Mouse (Mus musculus): ENCODE measurements at regions not wholly inside any gene's neighbourhood (a gene's known extent, or its start where the extent isn't known, plus 50 kb on each side); places are given as distances from the start of the nearest gene placed in this dataset.

DNA sequence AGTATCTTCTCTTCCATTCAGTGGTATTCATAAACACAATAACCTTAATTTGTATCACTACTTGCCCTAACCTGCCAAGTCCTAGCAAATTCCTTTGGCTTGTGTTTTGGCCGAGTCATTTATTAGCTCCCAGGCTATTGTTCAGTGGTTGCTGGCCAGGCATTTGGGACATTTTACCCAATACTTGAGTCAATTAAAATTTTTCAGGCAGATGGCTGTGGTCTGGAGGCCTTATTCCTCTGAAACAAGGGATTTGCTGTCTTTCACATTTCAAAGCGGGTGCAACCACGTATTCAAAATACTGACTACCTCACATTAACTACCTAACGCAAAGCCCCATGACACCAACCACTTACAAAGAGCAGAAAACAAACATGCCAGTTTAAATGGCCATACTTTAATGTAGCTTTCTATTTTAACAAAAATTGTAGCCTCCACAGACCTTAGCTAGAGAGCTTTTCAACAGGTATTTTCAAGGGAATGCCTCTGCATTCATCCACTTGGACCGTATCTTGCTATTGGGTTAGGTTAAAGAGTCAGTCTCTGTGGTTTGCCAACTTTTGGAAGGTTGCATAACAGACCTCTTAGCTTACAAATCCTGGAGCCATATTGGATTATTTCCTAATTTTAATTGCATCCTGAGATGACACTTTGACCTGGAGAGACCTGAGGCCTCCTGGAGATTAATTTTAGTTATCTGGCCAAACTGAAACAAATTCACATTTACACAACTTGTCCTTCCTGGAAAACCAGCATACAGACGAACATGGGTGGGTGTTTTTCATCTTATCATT, 224.7 kb upstream of the Fam241a start:
- intact Hi-C loops (cut with DNase I), result no loop called here
- H3K27ac ChIP-seq, result no peak overlapping the region
- no peak for TF ChIP-seq CTCF (IDR thresholded peaks at IDR 0.05)
- DNase-seq, result no peak
- H3K4me3 ChIP-seq, result no peak overlapping the region

DNA sequence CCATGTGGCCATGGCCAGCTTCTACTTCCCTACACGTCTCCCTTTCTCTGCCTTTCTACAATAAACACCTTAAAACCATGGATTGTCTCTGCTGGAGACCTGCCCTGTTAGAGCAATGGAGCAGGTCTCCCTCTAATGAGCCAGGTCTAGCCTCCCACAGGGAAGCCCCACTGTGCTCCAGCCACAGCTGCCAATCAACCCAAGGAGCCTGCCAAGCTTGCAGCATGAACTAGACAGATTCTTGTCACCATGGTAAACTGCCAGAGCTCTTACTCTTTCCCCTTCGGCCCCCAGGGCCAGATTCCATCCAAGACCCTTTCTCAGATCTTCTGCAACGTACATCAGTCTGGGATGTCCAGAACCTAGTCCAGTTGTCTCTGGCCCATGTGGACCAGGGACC, 217.1 kb upstream of the Fam241a start:
- TF ChIP-seq CTCF (IDR thresholded peaks at IDR 0.05), result no peak
- Histone ChIP-seq H3K4me3 (no peak overlapping the region), H3K27ac (no peak overlapping the region)
- no peak for DNase-seq
- intact Hi-C loops (cut with DNase I), result no loop called here

DNA sequence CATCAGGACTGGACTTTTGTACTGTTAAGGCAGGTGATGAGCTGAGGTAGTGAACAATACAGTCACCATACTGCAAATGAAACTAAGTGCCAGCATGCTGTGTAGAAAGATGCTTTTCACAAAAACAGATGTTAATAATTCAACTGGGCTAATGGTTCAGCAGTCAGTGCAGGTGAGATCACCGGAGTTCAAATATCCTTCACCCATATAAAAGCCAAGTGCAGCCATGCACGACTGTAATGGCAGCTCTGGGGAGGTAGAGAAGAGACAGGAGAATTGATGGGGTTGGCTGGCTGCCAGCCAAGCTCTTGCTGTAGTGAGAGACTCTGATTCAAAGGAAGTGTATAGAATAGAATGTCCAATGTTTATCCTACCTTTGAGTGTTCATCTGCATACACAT, 214.3 kb upstream of the Fam241a start:
- DNase-seq, result no peak

DNA sequence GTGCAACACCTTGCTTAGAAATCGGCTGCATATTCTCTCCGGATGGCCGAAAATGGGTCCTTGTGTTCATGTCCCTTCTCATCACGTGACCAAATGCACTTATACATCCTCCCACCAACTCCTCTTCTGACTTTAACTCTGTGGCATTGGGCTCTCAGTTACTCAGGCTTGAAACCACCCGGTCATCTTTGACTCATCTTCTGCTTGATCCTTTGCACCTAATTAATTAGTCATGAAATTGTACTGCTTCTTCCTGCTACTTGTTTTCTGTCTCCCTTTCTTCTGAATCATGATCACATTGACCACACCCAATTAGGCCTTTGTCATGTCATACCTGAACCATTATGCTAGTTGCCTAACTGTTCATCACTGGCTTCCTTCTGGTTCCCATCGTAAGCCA, 208.4 kb upstream of the Fam241a start:
- intact Hi-C loops (cut with DNase I), result no loop called here
- DNase-seq, result no peak
- no peak for TF ChIP-seq CTCF (IDR thresholded peaks at IDR 0.05)
- H3K27ac ChIP-seq, result no peak overlapping the region
- H3K4me3 ChIP-seq, result no peak overlapping the region

More for the DNA sequence above, 214.3 kb upstream of the Fam241a start:
- Histone ChIP-seq H3K27ac (no peak overlapping the region), H3K4me3 (no peak overlapping the region)
- no peak for TF ChIP-seq CTCF (IDR thresholded peaks at IDR 0.05)
- intact Hi-C loops (cut with DNase I), result no loop called here

DNA sequence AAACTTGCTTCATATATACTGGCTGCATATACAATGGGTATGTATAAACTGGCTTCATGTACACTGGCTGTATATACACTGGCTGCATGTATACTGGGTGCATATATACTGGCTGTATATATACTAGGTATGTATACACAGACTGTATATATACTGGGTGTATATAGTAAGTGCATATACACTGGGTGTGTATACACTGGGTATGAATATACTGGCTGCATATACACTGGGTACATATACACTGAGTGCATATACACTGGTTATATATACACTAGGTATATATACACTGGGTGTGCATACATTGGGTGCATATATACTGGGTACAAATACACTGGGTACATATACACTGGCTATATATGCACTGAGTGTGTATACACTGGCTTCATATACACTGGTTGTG, 196.9 kb upstream of the Fam241a start:
- DNase-seq, result no peak
- Histone ChIP-seq H3K4me3 (no peak overlapping the region), H3K27ac (no peak overlapping the region)
- TF ChIP-seq CTCF (IDR thresholded peaks at IDR 0.05), result no peak
- intact Hi-C loops (cut with DNase I), result no loop called here

DNA sequence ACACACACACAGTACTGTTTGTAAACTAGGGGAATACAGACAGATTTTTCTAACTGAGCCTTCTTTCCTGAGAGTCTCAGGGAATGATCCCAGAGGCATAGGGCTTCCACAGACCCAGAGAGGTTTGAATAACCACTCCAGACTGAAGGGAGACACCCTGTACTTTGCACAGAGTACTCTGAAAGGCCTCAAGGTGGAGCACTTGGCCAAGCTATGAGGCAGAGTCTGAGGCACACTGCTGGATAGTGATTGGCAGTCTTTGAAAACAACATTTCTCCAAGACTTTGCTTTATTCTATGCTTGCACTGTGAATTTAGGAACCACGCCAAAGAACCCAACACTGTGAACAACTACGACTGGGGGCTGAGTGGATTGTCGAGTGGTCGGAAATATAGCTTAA, 192.1 kb upstream of the Fam241a start:
- H3K27ac ChIP-seq, result no peak overlapping the region
- no peak for DNase-seq
- TF ChIP-seq CTCF (IDR thresholded peaks at IDR 0.05), result peak; percentile 39; the same call in 1 of the 2 replicates
- H3K4me3 ChIP-seq, result no peak overlapping the region
- intact Hi-C loops (cut with DNase I), result loop anchor here (5.0 kb wide), 1 partner anchor 249 kb away; no protein-coding TSS in a partner anchor

DNA sequence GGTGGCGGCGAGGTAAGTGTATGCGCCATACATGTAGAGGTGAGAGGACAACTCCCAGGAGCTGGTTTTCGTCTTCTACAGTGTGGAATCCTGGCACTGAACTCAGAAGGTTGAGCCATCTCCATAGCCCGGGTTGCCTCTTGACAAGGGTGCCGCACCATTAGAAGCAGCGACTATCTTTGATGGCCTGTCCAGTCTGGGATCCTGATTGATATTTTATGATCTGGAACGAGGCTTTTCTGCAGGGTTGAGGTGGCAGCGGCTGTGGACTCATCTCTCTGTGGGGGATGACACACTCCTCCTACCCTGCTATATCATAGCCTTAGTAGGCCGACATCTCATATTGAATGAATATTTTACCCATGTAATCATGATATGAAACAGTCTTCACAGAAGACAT, 191.0 kb upstream of the Fam241a start:
- Histone ChIP-seq H3K27ac (no peak overlapping the region), H3K4me3 (no peak overlapping the region)
- intact Hi-C loops (cut with DNase I), result loop anchor here (5.0 kb wide), 1 partner anchor 250 kb away; no protein-coding TSS in a partner anchor
- TF ChIP-seq CTCF (IDR thresholded peaks at IDR 0.05), result no peak
- no peak for DNase-seq

DNA sequence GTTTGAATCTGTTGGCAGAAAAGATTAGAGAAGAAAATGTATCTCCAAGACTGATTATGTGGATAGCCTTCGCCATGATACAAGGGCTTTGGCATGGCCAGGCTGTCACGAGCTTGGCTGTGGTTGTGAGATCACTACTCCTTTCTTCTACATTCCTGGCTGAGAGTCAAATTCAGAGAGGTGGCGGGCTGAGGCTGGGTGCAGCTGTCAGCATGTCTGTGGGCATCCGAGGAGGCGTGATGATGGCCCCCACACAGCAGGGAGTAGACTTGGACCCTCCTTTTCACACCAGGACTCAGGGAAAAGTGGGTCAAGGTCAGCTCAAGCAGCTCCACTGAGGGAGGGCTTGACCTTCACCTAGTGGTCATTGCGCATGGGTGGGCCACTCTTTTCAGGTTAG, 186.3 kb upstream of the Fam241a start:
- no peak for DNase-seq
- H3K27ac ChIP-seq, result no peak overlapping the region
- intact Hi-C loops (cut with DNase I), result no loop called here
- TF ChIP-seq CTCF (IDR thresholded peaks at IDR 0.05), result no peak
- H3K4me3 ChIP-seq, result no peak overlapping the region

DNA sequence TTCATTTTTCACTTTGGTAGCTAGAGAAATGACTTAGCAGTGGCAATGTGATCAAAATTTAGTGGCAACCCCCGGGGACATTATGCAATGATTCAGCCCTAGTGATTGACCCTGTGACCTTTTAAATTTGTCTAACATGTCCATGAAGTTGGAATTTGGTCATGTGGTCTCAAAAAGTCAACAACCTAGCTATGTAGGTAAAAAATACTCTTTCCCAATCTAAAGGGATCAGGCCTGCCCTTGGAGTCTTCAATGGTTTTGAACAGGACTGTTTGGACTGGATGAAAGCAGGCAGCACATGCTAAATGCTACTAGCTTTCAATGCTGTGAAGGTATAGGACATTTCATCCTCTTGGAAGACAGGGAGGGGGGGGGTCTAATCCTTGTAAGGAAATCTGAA, 185.3 kb upstream of the Fam241a start:
- no peak for TF ChIP-seq CTCF (IDR thresholded peaks at IDR 0.05)
- intact Hi-C loops (cut with DNase I), result no loop called here
- Histone ChIP-seq H3K4me3 (no peak overlapping the region), H3K27ac (no peak overlapping the region)
- DNase-seq, result no peak

DNA sequence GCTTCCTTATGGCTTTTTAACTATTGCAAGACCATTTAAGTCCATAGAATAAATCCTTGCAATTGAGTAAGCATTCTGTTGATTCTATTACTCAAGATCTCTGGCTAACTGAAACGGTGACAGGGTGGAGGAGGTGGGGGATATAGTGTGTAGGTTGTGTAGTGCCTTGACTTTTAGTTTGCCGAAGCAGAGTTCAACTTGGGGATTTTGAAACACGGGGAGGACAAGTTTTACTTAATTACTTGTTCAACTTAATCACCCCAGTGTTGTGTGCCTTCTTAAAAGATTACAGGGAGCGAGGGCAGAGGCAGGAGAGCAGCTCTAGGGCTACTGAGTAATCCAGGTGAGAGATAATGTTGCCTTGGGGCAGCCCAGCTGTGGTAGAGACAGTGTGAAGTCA, 171.7 kb upstream of the Fam241a start:
- TF ChIP-seq CTCF (IDR thresholded peaks at IDR 0.05), result no peak
- intact Hi-C loops (cut with DNase I), result no loop called here
- no peak for DNase-seq
- no peak overlapping the region for H3K27ac ChIP-seq
- no peak overlapping the region for H3K4me3 ChIP-seq

DNA sequence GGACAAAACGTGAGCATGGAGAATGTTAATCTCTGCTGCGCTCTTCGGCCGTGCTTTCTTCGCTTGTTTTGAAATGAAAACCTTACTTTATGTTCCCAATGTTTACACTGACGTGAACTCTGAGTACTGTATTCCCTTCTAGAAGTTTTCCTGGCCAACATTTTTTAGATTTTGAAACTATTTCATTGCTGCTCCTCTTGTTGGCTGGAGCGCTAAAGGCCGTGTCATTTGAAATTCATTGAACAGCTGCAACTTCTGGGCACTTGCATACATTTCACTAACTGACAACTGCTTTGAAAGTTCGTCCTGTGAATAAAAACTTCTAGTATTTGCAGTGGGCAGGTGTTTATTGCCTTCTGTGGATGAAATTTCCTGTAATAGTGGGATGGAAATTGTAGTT, 157.9 kb upstream of the Fam241a start:
- intact Hi-C loops (cut with DNase I), result no loop called here
- no peak overlapping the region for H3K27ac ChIP-seq
- DNase-seq, result no peak
- TF ChIP-seq CTCF (IDR thresholded peaks at IDR 0.05), result no peak
- no peak overlapping the region for H3K4me3 ChIP-seq

DNA sequence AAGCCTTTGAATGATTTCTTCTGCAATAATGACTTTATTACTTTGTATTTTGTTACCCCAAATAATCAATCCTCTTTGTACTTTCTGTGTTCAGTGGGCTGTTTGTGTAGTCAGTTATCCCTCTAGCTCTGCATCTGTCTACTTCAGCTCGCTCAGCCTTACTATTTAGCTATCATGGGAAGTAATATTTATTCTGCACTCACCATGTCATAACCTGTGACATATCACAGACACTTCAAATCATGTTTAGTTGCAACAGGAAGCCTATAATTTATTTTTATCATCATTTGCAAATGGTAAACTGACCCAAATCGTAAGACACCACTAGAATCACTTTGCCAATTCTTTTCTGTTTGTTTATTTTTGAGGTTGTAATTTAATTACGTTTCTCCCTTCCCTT, 147.6 kb upstream of the Fam241a start:
- no peak for TF ChIP-seq CTCF (IDR thresholded peaks at IDR 0.05)
- intact Hi-C loops (cut with DNase I), result no loop called here
- no peak for DNase-seq
- no peak overlapping the region for H3K27ac ChIP-seq
- no peak overlapping the region for H3K4me3 ChIP-seq

DNA sequence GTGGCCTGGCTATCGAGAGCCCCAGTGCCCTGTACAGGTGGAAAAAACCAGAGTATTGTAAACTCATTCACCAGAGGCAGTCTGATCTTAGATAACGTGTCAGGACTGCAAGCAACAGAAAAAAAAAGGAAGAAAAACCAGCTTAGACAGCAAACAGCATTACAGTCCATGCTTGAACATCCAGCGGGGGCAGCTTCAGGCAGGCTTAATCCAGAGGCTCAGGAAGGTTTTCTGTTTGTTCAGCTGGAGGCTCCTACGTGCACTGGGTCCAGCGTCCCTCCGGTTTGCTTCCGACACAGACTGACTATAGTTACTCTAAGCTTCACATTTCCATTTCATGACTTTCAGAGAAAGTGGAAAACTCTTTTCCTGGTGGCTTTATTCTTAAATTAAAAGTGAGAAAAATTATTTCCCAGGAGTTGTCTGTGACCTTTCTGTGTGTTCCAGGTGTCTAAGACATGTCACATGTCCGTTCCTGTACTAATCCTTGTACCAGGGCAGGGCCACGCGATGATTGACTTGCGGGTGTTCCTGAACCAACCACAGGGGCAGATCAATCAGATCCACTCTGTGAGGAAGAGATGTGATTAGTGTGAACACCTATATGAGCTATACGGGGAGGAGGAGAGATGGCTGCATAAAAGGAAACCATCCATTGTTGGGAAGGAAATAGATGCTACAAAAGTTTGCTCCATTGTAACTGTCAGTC, 144.4 kb upstream of the Fam241a start:
- no peak for DNase-seq
- no peak for TF ChIP-seq CTCF (IDR thresholded peaks at IDR 0.05)
- intact Hi-C loops (cut with DNase I), result no loop called here
- no peak overlapping the region for H3K4me3 ChIP-seq
- no peak overlapping the region for H3K27ac ChIP-seq

DNA sequence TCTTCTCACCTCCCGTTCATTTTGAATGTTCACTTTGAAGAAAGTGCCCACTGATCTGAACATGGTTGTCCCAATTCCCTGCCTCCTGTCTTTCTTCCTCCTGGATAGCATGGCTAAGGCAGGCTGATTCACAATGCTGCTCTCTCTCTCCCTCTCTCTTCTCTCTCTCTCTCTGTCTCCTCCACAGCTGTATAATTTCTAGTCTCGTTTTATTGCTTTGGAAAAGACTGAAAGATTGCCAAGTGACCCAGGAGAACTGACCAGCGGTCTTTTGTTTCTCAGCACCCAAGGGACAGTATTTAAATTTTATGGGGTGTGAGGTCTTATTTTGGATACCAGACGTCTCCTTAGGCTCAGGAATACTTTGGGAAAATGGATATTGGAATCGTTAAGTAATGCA, 143.1 kb upstream of the Fam241a start:
- intact Hi-C loops (cut with DNase I), result no loop called here

More for the DNA sequence above, 143.1 kb upstream of the Fam241a start:
- Histone ChIP-seq H3K27ac (no peak overlapping the region), H3K4me3 (no peak overlapping the region)
- TF ChIP-seq CTCF (IDR thresholded peaks at IDR 0.05), result no peak
- no peak for DNase-seq
